Mouse (Mus musculus) heart, embryonic 13.5 days (tissue): ENCODE measurements around the gene Stat2. TPM values are rescaled to one million over a fixed set of nuclear protein-coding genes. Genes with fewer than 3 reads are reported as not detected.
A peak's percentile ranks its signal among the peaks of the same experiment; 100 is the strongest.

Experiments
- ATAC-seq: fragments of 200-750 bp; cut with Nextera tagmentation; 2 replicates; pipeline ENCODE4 v1.8.0; 2017; ENCODE audit warnings: moderate TSS enrichment; ENCODE audit not compliant: insufficient number of reproducible peaks, low FRiP score, low TSS enrichment; ENCODE audit errors: extremely low read depth
- H3K27ac ChIP-seq: fragments of 300-500 bp; sonication (generic); replicated peaks from 2 replicates; pipeline ENCODE4 v1.5.1; 2015; ENCODE audit warnings: moderate library complexity, mild to moderate bottlenecking, inconsistent platforms
- H3K27me3 ChIP-seq: fragments of 300-500 bp; sonication (generic); replicated peaks from 2 replicates; pipeline ENCODE4 v1.6.1; 2015; ENCODE audit warnings: mild to moderate bottlenecking, inconsistent platforms
- H3K36me3 ChIP-seq: fragments of 300-500 bp; sonication (generic); 2 replicates; pipeline ENCODE4 v1.6.1; 2015; ENCODE audit warnings: mild to moderate bottlenecking, inconsistent platforms
- H3K4me1 ChIP-seq: fragments of 300-500 bp; sonication (generic); 2 replicates; pipeline ENCODE4 v1.6.1; 2015; ENCODE audit warnings: inconsistent platforms
- H3K4me2 ChIP-seq: fragments of 300-500 bp; sonication (generic); 2 replicates; pipeline ENCODE4 v1.6.1; 2015; ENCODE audit warnings: inconsistent platforms, mild to moderate bottlenecking, moderate library complexity
- H3K4me3 ChIP-seq: fragments of 300-500 bp; sonication (generic); 2 replicates; pipeline ENCODE4 v1.5.1; 2015; ENCODE audit warnings: moderate library complexity, mild to moderate bottlenecking, inconsistent platforms
- H3K9ac ChIP-seq: fragments of 300-500 bp; sonication (generic); 2 replicates; pipeline ENCODE4 v1.6.1; 2015; ENCODE audit warnings: inconsistent platforms, mild to moderate bottlenecking, moderate library complexity
- H3K9me3 ChIP-seq: fragments of 300-500 bp; sonication (generic); 2 replicates; pipeline ENCODE4 v1.6.1; 2016; ENCODE audit warnings: inconsistent platforms
- WGBS: fragments of 180-500 bp; shearing (Covaris S2); methylation state at CpG from one replicate; pipeline ENCODE4 v1.1.7; 2015; ENCODE audit warnings: mixed read lengths; 5-methylcytosine and 5-hydroxymethylcytosine counted together
- polyA plus RNA-seq: library from polyadenylated mRNA; unstranded; fragments of >200 nt; fragmentation: Nextera tagmentation; extraction: Ambion mirVana; gene quantifications from 2 replicates; pipeline ENCODE4 v1.2.1, GENCODE M21; 2015

The Stat2 gene
- polyA plus RNA-seq, 1 experiment from 2014 or later, result 9.8 TPM

- Histone ChIP-seq H3K4me3 (no peak overlapping the region), H3K4me1 (peaks cover 12% of the 10 kb centered on the region), H3K9ac (no peak overlapping the region), H3K27ac (0 out of 2 replicates have a peak overlapping the region, but pooled peaks have one; percentile 0), H3K27me3 (no peaks in the 10 kb centered on the region), H3K36me3 (peaks cover 46% of the 10 kb centered on the region), H3K4me2 (no peak overlapping the region), H3K9me3 (no peaks in the 10 kb centered on the region)
- 81% methylated on average over 15 of the region's 15 CpGs for WGBS
- no peak for ATAC-seq
These were observed 32.4 kb upstream of the Stat2 start for GRCm38 (mm10) chr10:128237807-128238480.

- peaks cover 54% of the 10 kb centered on the region for H3K36me3 ChIP-seq
- WGBS, result 78% methylated on average over 4 of the region's 4 CpGs
- no peak for ATAC-seq
- H3K4me1 ChIP-seq, result peaks cover 11% of the 10 kb centered on the region
- H3K9me3 ChIP-seq, result no peaks in the 10 kb centered on the region
- H3K9ac ChIP-seq, result peak overlapping the region; percentile 12; the same call in 1 of the 2 replicates
- no peak overlapping the region for H3K27ac ChIP-seq
- H3K27me3 ChIP-seq, result no peaks in the 10 kb centered on the region
- H3K4me3 ChIP-seq, result no peak overlapping the region
- H3K4me2 ChIP-seq, result no peak overlapping the region
These were observed 31.2 kb upstream of the Stat2 start for GRCm38 (mm10) chr10:128239140-128239539.

- no peak overlapping the region for H3K4me3 ChIP-seq
- peaks cover 56% of the 10 kb centered on the region for H3K36me3 ChIP-seq
- whole genome bisulfite sequencing, result 64% methylated on average over 18 of the region's 18 CpGs
- H3K4me2 ChIP-seq, result no peak overlapping the region
- H3K9me3 ChIP-seq, result no peaks in the 10 kb centered on the region
- no peak overlapping the region for H3K9ac ChIP-seq
- H3K27me3 ChIP-seq, result no peaks in the 10 kb centered on the region
- H3K27ac ChIP-seq, result no peak overlapping the region
- peaks cover 11% of the 10 kb centered on the region for H3K4me1 ChIP-seq
- no peak for ATAC-seq
These were observed 30.2 kb upstream of the Stat2 start for GRCm38 (mm10) chr10:128240131-128240530.

- Histone ChIP-seq H3K4me1 (peaks cover 6% of the 10 kb centered on the region; the same call in 1 of the 2 replicates), H3K4me2 (no peak overlapping the region), H3K36me3 (peaks cover 88% of the 10 kb centered on the region), H3K9ac (no peak overlapping the region), H3K9me3 (no peaks in the 10 kb centered on the region), H3K4me3 (no peak overlapping the region), H3K27ac (peak overlapping the region; percentile 9; the same call in 1 of the 2 replicates), H3K27me3 (no peaks in the 10 kb centered on the region)
- WGBS, result 77% methylated on average over 8 of the region's 8 CpGs
- ATAC-seq, result no peak
These were observed 27.1 kb upstream of the Stat2 start for GRCm38 (mm10) chr10:128243252-128243651.

- H3K4me2 ChIP-seq, result no peak overlapping the region
- WGBS, result 92% methylated on average over 15 of the region's 15 CpGs
- H3K27ac ChIP-seq, result no peak overlapping the region
- H3K27me3 ChIP-seq, result no peaks in the 10 kb centered on the region
- peaks cover 6% of the 10 kb centered on the region; the same call in 1 of the 2 replicates for H3K4me1 ChIP-seq
- no peak overlapping the region for H3K4me3 ChIP-seq
- no peaks in the 10 kb centered on the region for H3K9me3 ChIP-seq
- no peak overlapping the region for H3K9ac ChIP-seq
- H3K36me3 ChIP-seq, result peaks cover 96% of the 10 kb centered on the region
- no peak for ATAC-seq
These were observed 26.2 kb upstream of the Stat2 start for GRCm38 (mm10) chr10:128244121-128244520.

- peak overlapping the region; percentile 5 for H3K4me3 ChIP-seq
- peak overlapping the region; percentile 40 for H3K4me2 ChIP-seq
- no peaks in the 10 kb centered on the region for H3K9me3 ChIP-seq
- ATAC-seq, result no peak
- H3K27me3 ChIP-seq, result no peaks in the 10 kb centered on the region
- peaks cover 6% of the 10 kb centered on the region; the same call in 1 of the 2 replicates for H3K4me1 ChIP-seq
- peak overlapping the region; percentile 84 for H3K27ac ChIP-seq
- H3K9ac ChIP-seq, result no peak overlapping the region
- peaks cover 100% of the 10 kb centered on the region for H3K36me3 ChIP-seq
- WGBS, result 72% methylated on average over 17 of the region's 17 CpGs
These were observed 23.2 kb upstream of the Stat2 start for GRCm38 (mm10) chr10:128247020-128247732.

- Histone ChIP-seq H3K4me1 (no peaks in the 10 kb centered on the region), H3K36me3 (peaks cover 79% of the 10 kb centered on the region), H3K4me2 (no peak overlapping the region), H3K9ac (no peak overlapping the region), H3K27ac (no peak overlapping the region), H3K4me3 (no peak overlapping the region), H3K9me3 (no peaks in the 10 kb centered on the region), H3K27me3 (no peaks in the 10 kb centered on the region)
- 91% methylated on average over 13 of the region's 13 CpGs for WGBS
- ATAC-seq, result no peak
These were observed 19.8 kb upstream of the Stat2 start for GRCm38 (mm10) chr10:128250565-128250964.

- Histone ChIP-seq H3K4me1 (no peaks in the 10 kb centered on the region), H3K27ac (no peak within 1 kb of the TSS), H3K9me3 (no peaks in the 10 kb centered on the region), H3K27me3 (no peaks in the 10 kb centered on the region), H3K36me3 (peaks cover 47% of the 10 kb centered on the region), H3K4me3 (no peak within 1 kb of the TSS), H3K4me2 (no peak within 1 kb of the TSS), H3K9ac (no peak within 1 kb of the TSS)
- no peak for ATAC-seq
- 79% methylated on average over 4 of the region's 4 CpGs for WGBS
These were observed 16.6 kb upstream of the Stat2 start, which contains the start of gene Apon for GRCm38 (mm10) chr10:128253677-128254255. TSS of gene Apon (plus strand) at chr10:128254096.

- Histone ChIP-seq H3K27ac (no peak overlapping the region), H3K4me2 (no peak overlapping the region), H3K36me3 (peaks cover 26% of the 10 kb centered on the region), H3K9ac (no peak overlapping the region), H3K4me1 (no peaks in the 10 kb centered on the region), H3K4me3 (no peak overlapping the region), H3K27me3 (no peaks in the 10 kb centered on the region), H3K9me3 (no peaks in the 10 kb centered on the region)
- ATAC-seq, result no peak
- WGBS, result 77% methylated on average over 8 of the region's 8 CpGs
These were observed 14.4 kb upstream of the Stat2 start for GRCm38 (mm10) chr10:128255925-128256324.

GRCm38 (mm10) chr10:128256328-128256727, 14.0 kb upstream of the Stat2 start:
- Histone ChIP-seq H3K9ac (no peak overlapping the region), H3K4me3 (no peak overlapping the region), H3K27ac (no peak overlapping the region), H3K9me3 (no peaks in the 10 kb centered on the region), H3K4me1 (no peaks in the 10 kb centered on the region), H3K27me3 (no peaks in the 10 kb centered on the region), H3K36me3 (peaks cover 22% of the 10 kb centered on the region), H3K4me2 (no peak overlapping the region)
- 82% methylated on average over 8 of the region's 8 CpGs for WGBS
- ATAC-seq, result no peak

- H3K4me2 ChIP-seq, result no peak overlapping the region
- no peak overlapping the region for H3K27ac ChIP-seq
- ATAC-seq, result no peak
- WGBS, result 78% methylated on average over 4 of the region's 4 CpGs
- H3K27me3 ChIP-seq, result no peaks in the 10 kb centered on the region
- H3K9ac ChIP-seq, result no peak overlapping the region
- no peaks in the 10 kb centered on the region for H3K36me3 ChIP-seq
- H3K4me3 ChIP-seq, result no peak overlapping the region
- H3K9me3 ChIP-seq, result no peaks in the 10 kb centered on the region
- H3K4me1 ChIP-seq, result no peaks in the 10 kb centered on the region
These were observed 11.4 kb upstream of the Stat2 start for GRCm38 (mm10) chr10:128258953-128259352.
